Mouse (Mus musculus) spleen, postnatal 4 days (tissue): ENCODE data around the gene Poglut1.
"Not testable (repeated sequence)": the region's sequence is repeated elsewhere in the genome, so short reads cannot be mapped to it uniquely, and the experiment has no call there.

Source experiments
- DNase-seq, 2 experiments: peaks; one replicate each; pipeline ENCODE4 v3.0.0; 2022; ENCODE audit warnings: low spot score in 2 of 2

Gene Poglut1

DNA sequence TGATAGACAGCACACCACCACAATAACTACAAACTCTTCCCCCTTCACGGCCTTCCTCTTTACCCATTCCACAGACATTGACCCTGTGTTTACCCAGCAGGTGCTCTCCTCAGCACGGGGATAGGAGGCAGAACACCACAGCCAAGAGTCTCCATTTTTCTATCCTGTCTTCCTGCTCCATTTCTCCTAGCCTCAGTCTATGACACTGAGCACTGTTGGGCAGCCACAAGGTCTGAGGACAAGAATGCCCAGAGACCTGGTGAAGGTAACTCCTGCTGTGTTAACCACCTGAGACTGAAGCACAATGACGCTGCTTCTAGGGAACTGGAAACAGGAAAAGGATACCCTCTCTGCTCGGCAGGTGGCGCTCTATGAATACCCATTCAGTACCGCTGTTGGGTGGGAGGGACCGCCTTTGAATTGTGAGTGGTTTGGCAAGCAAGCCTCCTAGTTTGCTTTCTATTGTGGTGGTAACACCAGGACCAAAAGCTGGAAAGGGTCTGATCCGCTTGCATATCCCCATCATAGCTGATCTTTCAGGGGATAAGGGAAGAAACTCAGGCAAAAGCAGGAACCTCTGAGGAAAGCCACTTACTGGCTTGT is 13.4 kb downstream of the Poglut1 start:
- peak; percentile 70 to 86 for DNase-seq

DNA sequence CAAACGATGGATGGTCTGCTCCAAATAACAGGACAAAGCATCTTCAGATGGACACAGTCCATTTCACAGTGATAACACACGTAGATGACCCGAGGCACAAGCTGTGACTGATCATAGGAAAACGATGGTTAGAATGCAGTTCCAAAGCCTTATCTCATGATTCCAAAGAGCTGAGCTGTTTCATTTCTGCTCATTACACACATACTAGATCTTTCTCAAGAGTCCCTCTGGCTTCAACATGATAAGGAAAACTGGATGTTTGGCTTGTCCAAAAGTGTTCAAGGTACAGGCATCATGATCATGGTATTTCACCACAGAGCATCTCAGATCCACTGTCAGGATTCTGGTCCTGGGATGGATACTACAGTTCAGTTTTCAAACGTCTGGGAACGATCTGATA is 23.8 kb downstream of the Poglut1 start:
- DNase-seq: no peak

DNA sequence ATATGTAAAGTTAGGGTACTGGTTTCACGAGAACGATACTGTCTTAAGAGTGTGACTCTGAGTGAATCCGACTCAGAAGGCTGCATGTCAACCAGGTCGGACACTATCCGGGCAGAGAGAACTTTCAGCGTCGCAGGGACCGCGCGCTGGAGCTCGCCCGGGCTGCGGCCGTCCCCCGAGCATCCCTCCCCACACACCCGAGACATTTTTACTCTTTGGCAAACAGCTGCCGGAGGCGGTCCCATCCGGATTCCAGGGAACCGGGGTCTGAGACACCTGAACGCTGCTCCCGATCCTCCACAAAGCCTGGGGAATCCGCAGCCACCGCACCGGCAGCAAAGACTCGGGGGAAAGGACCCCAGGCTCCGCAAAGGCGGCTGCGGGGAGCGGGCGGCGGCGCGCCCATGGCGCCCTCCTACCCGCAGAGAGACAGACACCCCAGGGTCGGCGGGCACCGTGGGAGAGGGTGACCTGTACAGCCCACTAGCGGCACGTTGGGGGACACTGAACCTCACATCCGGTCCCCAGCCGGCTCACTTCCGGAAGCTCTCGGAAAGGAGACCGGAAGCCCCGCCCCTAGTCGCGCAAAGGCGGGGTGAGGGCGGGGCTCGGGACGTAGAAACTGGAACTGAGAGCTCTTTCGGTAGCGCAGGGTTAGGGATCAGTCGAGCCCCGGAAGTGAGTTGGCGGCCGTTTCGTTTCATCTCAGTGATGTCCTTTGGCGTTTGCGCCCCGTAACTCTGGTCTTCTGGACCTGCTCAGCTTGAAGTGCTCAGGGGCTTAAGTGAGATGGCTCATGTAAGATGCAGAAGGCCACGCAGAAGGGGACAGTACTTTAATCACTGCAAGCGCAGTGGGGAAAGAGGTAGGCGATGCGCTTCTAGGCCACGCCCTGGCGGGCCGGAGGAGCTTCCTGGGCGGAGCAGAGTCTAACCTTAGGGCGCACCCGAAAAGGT is 27.7 kb downstream of the Poglut1 start, which contains the start of gene Timmdc1:
Gene Timmdc1 (minus strand): TSS at position 535 of the 956 bp plus-strand sequence.
- DNase-seq: peak; percentile 95 to 97

DNA sequence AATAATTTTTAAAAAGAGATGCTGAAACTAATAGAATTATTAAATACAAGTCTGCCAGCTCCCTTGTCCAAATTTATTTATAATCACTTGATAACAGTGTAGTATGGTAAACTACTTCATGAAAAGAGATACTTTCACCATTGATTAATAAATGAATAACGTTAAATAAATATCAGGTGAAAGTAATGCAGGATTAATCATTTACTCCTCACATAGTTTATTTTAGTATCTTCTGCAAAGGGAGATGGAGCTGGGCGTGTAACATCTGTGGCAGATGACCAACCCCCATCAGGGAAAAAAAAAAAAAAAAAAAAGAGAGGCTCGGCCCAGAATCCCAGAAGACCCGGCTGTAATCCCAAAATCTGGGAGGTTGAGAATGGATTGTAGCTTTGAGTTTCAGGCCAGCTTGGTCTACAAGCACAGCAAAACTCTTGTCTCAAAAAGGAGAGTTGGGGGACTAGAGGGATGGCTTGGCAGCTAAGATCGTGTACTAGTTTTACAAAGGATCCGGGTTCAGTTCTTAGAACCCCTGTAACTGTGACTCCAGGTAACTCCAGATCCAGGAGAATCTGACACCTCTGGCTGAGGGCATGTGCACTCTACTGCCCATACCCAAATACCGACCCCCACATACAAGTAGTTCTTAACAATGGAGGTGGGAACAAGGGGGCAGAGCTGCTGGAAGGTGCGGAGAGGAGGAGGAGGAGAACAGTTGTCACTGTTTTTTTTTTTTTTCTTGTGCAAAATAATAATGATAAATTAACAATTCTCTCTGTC is 28.7 kb downstream of the Poglut1 start:
- no peak for DNase-seq

DNA sequence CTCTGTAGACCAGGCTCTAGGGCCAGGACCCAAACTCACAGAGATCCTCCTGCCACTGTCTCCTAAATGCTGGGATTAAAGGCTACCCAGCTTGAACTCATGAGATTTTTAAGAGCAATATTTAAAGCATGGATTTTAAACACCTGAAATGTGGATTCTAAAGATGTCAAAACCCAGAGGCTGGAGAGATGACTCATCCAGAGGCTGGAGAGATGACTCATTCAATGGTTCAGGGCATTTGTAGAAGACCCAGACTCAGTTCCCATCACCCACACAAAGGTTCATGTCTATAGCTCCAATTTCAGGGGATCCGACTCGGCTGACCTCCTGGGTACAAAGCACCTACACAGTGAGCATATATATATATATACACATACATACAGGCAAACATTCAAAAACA is 30.9 kb downstream of the Poglut1 start:
- DNase-seq: no peak

DNA sequence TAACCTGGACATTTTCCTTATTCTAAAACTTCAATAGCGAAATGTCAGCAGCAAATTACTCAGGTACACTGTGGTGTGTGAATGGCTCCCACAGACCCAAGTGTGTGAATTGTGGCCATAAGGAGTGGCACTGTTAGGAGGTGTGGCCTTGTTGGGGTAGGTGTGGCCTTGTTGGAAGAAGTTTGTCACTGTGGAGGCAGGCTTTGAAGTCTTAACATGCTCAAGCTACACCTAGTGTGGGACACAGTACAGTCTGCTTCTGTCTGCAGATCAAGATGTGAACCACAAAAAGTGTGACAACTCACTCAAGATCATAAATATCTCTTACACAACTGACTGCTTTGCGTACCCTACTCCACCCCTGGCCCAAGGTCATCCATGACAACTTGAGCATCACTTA is 39.2 kb downstream of the Poglut1 start:
- DNase-seq: no peak

DNA sequence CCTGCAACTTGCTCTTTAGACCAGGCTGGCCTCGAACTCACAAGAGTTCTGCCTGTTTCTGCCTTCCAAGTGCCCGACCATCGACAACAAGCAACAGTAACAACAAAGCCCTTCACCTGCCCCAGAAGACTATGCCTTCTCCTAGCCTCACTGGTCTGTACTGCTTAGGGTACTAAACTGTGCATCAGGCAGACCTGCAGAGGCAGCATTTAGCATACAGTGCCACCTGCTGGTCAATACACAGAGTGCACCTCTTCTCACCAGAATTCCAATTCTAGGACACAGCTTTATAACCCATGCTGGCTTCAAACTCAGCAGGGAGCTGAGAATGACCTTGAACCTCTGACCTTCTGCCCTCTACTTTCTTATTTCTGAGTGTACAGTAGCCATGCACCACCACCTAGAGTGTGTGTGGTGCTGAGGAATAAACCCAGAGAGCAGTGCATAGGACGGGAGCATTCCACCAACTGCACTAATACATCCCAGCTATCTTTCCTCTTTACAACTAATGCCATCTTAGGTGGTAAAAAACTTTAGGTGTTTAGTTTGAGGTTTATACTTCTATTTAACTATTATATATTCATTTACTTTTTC is 43.9 kb downstream of the Poglut1 start:
- peak; percentile 60 to 77 for DNase-seq

DNA sequence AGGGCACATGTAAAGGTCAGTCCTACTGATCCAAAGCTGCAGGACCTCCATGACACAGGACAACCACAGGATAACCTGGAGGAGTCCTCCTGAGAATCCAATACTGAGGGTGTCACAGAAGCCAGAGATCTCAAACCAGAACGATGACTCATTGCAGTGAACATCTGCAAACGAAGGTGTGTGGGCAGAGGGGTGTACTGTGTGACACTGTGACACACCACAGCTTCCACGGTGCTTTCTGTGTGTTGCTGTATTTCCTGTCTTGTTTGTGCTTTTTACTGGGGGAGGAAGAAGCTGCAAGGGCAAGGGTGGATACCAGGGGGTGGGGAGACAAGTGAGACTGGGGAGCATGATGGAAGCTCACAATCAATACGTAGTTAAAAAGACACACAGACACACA is 46.5 kb downstream of the Poglut1 start:
- DNase-seq: no peak

DNA sequence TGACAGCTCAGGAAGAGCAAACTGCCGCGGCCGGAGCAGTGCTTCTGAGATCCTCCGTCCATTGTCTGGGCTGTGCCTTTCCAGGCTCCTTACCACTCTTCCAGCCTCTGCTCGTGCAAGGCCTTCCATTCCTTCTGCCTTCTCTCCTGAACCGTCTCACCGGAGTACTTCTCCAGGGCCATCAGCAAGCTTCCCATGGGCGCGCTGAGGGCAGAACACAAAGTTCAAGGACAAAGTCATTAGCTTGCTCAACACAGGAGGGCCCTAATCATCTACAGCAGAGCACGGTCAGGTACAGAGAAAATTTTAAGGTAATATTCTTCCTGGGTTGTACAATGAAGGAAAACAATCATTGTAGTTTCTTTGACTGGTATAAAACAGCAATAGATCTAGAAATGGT is 47.6 kb downstream of the Poglut1 start:
- DNase-seq: no peak

DNA sequence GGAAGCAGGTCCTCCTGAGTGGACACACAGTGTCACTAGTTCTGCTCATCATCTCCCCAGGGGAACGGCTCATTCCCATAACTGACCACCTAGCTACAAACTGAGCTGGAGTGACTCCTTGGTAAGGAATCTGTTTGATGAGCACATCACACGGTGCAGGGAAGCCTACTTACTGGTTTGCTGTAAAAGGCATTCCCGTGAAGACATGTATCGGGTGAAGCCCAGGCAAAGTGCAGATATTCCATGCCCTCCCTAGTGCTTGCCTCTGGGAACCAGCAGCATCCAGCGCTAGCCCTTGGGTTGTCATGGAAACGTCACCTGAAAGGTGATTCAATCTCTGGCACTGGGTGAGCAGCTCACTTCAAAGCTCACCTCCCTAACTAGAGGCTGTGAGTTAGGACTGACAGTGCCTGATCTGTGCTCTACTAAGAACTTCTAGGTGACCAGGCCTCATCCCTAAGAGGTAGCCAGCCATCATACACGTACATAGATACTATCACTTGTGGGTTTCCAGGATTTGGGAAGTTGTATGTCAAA is 53.4 kb downstream of the Poglut1 start:
- no peak for DNase-seq

DNA sequence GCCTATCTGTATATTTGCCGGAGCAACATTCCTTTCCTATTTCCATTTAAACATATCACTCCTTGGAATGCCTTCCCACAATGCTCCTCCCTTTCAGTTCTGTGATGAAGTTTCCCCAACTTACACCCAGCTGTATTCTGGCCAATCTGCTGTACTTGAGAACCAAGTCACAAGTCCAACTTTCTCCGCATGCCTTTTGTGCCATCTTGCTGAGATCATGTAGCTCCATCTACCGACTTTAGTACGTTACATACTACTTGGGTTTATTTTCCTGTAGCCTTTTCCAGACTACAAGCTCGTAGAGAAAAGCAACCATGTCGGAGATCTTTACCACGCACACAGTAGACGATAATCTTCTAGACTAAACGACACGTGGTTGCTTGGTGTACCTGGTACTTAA is 56.2 kb downstream of the Poglut1 start:
- DNase-seq: no peak

DNA sequence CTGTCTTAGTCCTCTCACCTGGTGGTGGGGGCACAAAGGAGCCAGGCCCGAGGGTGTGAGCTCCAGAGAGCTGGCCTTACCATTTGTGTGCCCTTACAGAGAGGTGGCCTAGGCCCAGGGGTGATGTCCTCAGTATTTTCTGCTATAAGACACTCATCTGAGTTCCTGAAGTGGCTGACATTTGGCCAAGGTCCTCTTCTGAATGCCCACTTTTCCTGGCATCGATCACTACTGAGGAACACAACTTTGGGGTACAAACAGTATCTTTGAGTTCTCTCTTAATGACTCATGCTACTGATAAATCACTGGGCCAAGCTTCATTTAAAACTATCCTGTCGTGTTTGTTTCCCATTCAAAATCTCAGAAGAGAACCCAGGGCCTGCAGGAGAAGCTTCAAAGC is 57.5 kb downstream of the Poglut1 start:
- no peak for DNase-seq

DNA sequence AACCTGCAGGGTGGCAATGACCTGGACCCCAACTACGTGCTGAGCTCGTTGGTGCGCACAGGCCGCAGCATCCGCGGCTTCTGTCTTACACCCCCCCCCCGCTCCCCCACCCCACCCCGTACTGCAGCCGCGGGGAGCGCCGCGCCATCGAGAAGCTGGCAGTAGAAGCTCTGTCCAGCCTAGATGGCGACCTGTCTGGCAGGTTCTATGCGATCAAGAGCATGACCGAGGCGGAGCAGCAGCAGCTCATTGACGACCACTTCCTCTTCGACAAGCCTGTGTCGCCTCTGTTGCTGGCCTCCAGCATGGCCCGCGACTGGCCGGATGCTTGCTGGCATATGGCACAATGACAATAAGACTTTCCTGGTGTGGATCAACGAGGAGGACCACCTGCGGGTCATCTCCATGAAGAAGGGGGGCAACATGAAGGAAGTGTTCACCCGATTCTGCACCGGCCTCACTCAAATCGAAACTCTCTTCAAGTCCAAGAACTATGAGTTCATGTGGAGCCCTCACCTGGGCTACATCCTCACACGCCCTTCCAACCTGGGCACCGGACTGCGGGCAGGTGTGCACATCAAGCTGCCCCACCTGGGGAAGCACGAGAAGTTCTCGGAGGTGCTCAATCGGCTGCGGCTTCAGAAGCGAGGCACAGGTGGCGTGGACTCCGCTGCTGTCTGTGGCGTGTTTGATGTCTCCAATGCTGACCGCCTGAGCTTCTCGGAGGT is 66.3 kb downstream of the Poglut1 start:
- DNase-seq: no peak

DNA sequence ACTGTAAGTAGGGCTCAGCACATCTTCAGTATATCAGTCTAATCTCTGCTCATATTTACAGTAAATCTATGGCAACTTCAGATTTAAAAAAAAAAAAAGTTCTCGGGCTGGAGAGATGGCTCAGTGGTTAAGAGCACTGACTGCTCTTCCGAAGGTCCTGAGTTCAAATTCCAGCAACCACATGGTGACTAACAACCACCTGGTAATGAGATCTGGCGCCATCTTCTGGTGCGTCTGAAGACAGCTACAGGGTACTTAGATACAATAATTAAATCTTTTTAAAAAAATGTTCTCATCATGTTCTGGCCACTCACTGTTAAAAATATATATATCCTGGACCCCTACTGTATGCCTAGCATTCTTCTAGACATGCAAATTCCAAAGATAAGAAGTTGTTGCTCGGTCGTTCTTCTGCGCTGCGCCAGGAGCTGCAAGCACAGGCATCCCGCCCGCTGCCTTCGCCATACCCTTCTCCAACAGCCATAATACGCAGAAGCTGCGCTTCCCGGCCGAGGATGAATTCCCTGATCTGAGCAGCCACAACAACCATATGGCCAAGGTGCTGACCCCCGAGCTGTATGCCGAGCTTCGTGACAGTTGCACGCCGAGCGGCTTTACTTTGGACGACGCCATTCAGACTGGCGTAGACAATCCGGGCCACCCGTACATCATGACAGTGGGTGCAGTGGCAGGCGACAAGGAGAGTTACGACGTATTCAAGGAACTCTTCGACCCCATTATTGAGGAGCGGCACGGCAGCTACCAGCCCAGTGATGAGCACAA is 67.1 kb downstream of the Poglut1 start:
- peak in 1 of 2 experiments; percentile 40 for DNase-seq

DNA sequence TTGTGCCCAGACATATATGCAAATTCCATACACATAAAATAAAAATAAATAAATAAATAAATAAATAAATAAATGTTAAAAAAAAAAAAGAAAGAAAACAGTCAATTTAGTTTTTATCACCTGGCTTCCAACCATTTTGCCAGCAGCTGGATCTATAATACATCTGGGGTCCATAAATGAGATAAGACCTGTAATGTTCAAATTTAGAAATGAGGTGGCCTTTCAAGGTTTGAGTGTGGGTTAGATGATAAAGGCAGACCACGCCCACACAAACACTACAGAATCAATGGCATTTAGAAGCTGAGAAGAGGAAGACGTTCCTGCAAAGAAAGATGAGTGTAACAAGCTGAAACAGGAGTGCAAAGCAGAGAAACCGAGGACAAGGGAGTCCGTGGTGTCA is 68.7 kb downstream of the Poglut1 start:
- DNase-seq: no peak

DNA sequence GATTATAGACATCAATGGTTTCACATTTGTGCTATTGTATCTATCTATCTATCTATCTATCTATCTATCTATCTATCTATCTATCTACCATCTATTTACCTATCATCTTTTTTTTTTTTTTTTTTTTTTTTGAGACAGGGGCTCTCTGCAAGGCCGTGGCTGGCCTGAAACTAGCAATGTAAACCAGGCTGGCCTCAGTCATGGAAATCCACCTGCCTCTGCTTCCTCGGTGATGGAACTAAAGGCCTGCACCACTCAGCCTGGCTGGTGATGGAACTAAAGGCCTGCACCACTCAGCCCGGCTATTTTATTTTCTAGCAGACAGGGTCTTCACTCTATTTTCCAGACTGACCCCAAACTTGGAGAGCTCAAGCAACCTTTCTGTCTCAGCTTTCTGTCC is 71.8 kb downstream of the Poglut1 start:
- DNase-seq: no peak

DNA sequence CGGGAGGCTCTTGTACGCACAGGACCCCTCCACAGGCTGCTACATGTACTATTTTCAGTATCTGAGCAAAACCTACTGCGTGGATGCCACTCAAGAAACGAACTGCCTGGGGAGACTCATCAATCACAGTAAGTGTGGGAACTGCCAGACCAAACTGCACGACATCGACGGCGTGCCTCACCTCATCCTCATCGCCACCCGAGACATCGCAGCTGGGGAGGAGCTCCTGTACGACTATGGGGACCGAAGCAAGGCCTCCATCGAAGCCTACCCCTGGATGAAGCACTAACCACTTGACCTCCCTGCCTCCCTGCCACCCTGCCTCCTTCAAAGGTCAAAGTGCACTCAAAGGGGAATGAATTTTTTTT is 72.8 kb downstream of the Poglut1 start:
- not testable (repeated sequence) for DNase-seq

DNA sequence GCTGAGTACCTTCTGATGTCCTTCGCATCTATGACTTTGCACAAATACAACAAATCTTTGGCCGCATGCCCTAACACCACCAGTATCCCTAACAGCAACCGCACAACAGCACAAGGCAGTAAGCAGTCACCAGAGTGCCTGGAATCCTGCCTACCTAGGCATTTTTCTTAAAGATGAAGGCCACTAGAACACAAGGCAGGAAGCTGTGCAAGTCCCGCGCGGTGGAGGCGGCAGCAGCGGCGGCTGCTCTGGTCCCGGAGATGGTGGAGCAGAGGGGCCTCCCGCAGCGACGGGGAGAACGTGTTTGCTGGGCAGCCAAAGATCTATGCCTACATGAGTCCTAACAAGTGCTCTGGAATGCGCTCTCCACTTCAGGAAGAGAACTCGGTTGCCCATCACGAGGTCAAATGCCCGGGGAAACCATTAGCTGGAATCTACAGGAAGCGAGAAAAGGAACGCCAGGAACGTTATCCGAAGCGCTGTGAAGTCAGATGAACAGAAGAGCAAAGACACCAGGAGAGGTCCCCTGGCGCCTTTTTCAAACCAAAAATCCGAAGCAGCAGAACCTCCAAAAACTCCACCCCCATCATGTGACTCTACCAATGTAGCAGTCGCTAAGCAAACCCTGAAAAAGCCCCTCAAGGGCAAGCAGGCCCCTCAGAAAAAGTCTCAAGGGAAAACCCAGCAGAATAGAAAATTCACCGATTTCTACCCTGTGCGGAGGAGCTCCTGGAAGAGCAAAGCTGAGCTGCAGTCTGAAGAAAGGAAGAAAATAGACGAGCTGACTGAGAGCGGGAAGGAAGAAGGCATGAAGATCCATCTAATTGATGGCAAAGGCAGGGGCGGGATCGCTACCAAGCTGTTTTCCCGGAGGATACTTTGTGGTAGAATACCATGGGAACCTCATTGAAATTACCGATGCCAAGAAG is 73.5 kb downstream of the Poglut1 start:
- DNase-seq: peak in 1 of 2 experiments; percentile 76

DNA sequence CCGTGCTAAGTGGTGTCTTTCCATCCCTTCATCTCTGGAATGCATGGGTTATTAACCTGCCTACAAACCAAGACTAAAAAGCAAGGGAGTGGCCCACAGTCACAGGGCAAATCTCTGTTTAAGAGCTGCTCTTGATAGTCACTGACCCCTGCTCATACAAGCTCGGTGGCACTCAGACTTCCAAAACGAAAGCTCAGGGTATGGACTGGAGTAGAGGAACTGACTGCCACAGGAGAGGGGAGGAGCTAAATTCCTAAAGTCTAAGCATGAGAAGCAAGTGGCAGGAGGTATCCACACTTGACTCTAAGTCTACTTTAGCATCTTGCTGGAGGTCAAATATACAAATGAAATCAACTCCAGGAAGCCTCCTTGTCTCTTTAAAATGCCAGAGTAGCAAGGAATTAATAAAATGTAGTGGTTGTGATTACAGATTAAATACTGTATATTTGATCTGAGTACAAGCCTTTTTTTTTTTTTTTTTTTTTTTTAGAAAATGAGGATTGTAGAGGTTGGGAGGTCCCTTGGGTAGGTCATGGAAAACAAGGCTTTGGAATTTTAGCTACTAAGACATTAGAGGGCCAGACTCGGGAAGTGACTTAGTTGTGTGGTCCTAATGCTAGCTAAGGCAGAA is 74.3 kb downstream of the Poglut1 start:
- no peak for DNase-seq
